Mouse (Mus musculus): ENCODE measurements at regions not wholly inside any gene's neighbourhood (a gene's known extent, or its start where the extent isn't known, plus 50 kb on each side); places are given as distances from the start of the nearest gene placed in this dataset.

DNA sequence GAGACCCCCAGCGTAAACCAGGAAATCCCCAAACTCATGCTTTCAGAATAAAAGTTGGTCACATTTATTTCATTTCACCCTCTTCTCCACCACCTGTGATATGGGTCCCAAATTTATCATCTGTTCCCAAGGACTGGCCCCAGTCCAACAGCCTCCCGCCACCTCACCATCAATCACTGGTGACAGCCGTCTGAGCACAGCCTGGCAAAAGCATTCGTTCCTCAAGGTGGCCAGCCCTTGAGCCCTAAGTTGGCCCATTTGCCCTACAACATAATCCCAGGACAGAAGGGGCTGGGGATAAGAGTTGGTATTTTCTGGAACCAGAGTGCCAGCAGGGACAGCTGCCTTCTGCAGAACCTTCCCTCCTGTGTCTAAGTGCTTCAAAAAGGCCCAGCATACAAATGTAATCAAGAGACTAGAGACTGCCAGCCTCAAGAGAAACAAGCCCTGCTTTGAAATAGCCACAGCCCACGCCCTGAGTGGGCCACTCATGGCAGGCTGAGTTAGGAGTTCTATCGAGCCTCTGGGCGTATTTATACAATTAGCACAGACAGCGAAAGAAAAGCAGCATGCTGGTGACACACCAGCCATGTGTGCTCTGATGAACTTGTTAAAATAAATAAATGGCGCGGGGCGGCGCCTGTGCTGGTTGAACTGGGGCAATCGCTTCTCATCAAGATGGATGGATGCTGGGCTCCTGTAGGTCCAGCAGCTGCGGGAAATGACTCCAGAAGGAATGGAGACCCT, 107.9 kb upstream of the Irx3 start:
- no peak for ATAC-seq (replicated peaks; ENCODE audit: low FRiP score, poor library complexity, severe bottlenecking)

DNA sequence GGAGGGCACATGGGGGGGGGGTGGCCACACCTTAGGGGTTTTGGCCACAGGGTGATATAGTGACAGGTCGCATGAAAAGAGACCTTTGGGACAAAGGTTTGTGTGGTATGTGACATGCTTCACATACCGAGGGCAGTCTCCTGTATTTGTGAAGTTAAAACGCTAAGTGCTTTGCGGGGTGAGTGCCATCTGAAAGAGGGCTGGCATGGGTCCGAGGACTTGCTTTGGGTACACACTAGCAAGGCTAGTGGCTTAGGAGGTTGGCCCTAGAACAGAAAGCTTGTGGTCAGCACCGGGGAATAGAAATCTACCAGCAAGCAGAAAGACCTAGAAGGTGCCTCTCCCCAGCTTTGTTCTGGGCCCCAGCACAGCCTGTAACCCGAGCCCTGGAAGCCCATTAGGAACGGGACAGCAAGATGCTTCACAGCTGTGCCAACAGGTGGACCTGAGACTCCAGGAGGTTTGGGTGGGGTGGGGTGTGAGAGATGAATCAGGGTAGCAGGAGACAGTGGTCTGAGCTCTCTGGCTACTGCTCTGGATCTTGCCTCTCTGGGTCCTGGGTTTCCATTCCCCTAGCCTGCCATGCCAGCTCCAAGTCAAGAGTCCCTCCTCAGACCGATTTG, 107.0 kb upstream of the Irx3 start:
- no peak for ATAC-seq (replicated peaks; ENCODE audit: low FRiP score, poor library complexity, severe bottlenecking)

DNA sequence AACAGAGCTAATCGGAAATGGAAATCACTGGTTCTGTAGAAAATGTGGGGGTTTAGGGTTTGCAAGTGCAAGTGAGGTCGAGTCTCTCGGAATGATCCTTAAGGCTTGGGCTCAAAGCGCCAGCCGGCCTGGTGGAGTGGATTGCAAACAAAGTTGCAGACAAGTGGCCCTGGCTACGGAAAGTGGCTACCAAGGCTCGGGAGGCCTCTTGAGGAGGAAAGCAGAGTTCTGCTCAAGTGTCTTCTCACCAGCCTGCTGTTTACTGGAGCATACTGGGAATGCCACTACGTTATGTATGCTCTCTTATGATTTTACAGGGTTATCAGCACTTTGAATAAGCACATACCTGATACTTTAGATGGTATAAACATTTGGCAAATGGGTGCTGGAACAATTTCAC, 105.3 kb upstream of the Irx3 start:
- ATAC-seq (replicated peaks; ENCODE audit: low FRiP score, poor library complexity, severe bottlenecking): no peak

DNA sequence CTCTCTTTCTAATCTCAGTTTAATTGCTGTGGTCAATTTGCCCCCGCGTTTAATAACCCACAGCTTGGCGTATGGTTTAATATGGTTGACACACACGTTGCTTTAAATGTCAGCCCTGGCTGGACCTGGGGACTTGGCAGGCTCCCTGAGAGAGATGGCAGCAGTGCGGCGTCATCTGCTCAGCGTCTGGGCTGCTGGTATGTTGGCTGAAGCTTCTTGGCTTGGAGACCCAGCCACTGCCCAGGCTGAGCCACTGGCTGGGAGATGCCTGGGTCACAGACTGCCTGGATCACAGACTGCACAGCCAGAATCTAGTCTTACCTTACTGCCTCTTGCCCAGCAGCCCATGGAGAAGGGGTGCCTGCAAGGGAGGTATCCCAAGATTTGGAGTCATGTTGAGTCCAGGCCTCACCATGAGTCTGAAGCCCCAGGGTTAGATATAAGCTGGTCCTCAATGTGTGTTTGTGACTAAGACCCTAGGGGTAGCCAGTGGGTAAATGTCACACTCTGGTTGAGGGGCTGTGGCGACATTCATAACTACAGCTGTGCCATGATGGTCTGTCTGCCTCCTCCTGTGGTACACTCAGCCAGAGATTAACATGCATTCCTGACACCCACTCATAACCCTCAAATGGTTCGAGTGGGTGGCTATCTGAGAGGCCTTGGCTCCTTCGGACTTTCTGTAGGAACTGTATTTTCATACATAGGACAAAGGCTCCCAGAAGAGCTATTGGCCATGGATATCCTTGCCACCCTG, 99.8 kb upstream of the Irx3 start:
- no peak for ATAC-seq (replicated peaks; ENCODE audit: low FRiP score, poor library complexity, severe bottlenecking)

DNA sequence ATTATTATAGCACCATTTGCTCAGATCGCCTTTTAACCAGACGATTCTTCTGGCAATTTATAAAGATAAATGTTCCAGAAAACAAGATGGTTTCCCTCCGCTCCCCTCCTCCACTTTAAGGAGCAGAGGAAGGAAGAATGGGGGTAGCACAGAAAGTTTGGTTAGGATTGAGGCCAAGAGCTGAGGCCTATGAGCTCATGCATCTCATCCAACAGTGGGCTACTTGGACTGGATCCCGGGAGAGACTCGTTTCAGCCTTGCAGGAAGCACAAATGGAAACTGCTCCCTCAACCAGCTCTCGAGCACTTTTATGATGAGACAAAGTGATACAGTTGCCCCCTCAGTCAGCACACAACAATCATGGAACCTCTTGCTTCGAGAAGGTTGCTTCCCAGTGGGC, 97.9 kb upstream of the Irx3 start:
- no peak for ATAC-seq (replicated peaks; ENCODE audit: low FRiP score, poor library complexity, severe bottlenecking)

DNA sequence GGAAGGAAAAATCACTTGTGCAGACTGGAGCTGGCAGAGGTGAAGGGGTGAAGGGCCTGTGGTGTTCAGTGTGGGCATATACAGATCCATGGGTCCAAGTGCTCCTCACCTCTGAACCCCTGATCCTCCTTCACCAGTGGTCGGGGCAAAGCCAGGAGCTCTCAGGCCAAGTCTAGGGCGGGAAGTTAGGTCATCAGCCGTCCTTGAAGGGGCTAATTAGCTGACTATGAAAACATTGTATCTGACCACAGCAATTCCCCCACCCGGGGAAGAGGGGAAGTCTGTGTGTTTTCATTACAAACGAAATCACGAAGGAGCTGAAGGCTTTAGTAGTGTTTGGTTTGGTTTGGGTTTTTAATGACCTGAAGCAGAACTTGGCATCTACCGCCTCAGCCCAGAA, 95.5 kb upstream of the Irx3 start:
- no peak for ATAC-seq (replicated peaks; ENCODE audit: low FRiP score, poor library complexity, severe bottlenecking)

DNA sequence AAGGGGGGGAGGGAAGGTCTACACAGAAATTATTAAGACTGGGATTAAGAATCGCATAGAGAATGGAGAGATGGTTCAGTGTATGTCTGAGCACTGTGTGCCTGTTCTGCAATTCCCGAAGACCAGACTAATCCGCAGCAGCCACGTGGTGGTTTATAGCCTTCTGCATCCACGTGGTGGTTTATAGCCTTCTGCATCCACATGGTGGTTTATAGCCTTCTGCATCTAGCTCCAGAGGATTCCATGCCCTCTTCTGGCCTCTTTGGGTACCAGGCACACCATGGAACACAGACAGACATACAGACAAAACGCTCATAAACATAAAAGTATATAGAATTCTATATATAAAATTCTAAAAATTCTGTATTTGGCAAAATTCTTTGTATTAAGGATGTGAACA, 94.1 kb upstream of the Irx3 start:
- no peak for ATAC-seq (replicated peaks; ENCODE audit: low FRiP score, poor library complexity, severe bottlenecking)

DNA sequence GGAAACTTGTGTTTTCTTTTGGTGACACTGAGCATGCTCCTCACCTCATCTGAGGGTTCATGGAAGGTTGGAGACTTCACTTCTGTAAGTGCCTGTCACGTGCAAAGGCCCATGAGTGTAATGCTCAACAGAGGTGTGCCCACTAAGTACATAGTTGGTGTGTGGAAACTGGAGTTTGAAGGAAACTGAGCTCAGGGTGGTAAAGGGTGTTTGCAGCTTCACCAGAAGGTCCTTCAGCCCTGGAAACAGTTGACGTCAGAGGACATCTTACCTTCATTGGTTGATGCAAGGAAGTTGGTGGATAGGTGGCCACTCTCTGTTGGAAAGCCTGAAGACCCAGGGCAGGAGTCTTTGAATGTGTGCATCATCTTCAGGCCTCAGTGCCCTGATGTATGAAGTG, 83.0 kb upstream of the Irx3 start:
- ATAC-seq (replicated peaks; ENCODE audit: low FRiP score, poor library complexity, severe bottlenecking): no peak

DNA sequence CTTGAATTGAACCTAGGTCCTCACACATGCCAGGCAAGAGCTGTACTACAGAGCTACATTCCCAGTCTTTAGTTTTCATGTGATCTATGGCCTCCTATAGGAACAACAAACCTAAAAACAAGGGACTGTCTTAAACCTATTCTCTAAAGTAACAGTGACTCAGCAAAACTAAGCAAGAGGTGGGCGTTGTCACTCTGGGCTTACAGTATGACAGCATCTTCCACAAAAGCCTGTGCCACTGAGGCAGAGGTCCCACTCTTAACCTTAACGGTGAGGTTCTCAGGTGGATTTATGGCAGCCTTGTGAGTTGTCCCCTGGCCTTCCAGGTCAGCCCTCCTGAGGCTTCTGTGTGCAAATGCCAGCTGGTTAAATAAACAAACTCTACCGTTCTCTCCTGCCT, 82.5 kb upstream of the Irx3 start:
- no peak for ATAC-seq (replicated peaks; ENCODE audit: low FRiP score, poor library complexity, severe bottlenecking)

DNA sequence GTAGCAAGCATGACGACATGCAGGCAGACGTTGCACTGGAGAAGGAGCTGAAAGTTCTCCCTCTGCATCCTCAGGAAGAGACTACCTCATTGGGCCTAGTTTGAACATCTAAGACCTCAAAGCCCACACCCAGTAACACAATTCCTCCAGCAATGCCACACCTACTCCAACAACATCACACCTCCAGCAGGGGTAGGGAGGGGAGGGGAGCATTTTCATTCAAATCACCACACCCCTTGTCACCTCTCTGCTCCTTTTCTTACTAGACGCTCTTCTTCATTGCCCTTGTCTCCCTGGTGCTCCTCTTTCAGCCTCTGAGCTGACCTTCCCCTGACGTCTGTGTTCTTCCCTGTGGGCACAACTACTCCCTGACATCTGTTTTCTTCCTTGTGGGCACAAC, 81.1 kb upstream of the Irx3 start:
- no peak for ATAC-seq (replicated peaks; ENCODE audit: low FRiP score, poor library complexity, severe bottlenecking)

DNA sequence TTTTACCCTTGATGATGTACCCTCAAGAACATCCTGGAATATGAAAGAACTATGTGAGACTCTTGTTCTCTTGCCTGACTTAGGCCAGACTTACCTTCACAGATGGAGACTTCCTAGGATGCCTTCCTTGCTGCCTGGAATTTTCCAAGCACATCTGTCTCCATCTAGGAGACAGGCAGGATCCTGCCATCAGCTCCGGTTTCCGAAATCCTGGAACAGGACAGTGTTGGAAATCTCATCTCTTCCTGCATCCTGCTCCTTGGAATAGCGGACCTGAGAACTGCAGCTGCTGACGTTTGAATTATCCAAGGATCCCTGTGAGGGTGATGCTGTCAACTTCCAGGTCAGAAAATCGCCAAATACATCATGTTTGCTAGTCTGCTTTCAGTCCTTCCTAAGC, 77.0 kb upstream of the Irx3 start:
- no peak for ATAC-seq (replicated peaks; ENCODE audit: low FRiP score, poor library complexity, severe bottlenecking)

DNA sequence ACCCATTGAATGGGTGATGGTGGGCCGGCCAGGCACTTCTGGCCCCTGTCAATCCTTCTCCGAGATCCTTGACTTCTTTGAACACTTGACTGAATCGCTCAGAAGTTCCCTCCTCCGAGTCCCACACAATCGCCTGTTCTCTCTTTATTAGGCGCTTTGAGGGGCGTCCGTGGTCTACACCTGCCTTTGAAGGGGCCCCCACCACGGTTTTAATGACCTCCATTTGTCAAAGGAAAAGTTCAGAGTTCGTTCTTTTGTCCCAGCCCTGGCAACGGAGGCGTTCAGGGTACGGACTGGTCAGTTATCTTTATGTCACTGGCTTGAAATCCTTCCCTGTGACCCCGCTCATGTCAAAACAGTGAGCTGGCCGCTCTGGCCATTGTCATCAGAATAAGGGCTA, 74.3 kb upstream of the Irx3 start:
- no peak for ATAC-seq (replicated peaks; ENCODE audit: low FRiP score, poor library complexity, severe bottlenecking)

DNA sequence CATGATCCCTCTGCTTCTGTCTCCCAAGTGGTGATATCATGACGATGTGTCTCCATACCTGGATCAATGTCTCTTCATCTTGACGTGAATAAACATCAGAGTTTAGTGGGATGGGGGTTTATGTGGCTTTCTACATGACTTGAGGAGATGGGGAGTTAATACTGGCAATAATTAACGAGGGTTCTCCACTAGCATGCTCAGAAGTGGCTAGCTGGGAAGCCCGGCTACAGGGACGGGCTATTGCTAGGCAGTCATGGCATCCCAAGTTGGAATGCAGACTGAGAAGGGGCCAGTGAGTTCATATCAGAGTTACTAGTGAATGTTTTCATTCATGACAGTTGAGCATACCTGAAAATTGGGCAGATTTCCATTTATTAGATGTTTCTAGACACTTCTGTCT, 71.4 kb upstream of the Irx3 start:
- no peak for ATAC-seq (replicated peaks; ENCODE audit: low FRiP score, poor library complexity, severe bottlenecking)

DNA sequence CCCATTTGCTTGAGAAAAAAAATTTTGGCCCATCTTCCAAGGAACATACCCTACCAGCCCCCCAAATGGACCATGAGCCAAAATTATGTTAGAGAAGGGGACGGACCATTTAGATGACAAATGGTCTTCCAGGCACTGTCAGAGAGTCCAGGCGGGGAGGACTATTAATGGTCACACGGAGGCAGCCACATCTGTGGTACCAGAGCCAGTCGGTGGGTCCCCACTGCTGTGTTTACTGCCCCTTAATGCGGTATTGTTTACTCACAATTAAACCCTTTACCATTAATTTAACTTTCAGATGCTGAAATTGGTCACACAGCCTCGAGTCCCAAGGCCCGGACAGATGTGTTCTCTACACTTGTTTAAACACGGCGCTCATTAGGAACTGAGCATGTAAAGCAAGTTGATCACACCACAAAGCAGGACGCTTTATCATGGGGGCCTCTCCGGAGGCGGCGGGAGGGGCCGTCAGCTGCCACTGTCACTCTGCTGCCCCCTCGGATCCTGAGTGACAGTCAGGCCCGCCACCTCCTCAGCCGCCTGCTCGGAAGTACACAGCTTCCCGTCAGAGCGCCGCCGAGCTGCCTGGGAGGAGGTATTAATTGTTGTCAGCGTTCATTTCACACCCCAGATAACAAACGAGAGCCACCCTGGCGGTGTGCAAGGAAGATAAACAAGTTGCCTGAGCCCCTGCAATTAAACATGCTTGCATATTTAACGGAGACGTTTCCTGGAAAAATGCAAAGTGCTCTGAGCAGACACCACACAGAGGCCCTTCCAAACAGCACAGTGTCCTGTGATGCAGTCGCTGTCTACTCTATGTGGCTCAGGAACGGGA, 70.6 kb upstream of the Irx3 start:
- no peak for ATAC-seq (replicated peaks; ENCODE audit: low FRiP score, poor library complexity, severe bottlenecking)

DNA sequence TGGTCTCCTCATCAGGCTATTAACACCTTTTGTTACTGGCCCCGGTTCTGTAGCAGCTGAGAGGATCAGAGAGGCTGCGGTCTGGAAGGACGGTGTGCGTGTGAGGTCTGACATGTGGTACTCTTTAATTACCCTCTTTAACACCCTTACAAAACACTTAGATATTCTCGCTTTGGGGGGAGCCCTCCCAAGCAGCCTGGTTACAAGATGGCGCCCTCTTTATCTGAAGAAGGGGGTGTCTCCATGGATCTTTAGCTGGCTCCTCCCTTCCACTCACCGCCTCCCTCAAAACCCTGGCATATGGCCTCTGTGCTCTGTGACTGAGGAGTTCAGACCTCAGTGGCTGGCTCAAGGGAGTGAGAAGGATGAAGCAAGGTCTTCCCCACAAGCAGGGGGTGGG, 65.2 kb upstream of the Irx3 start:
- ATAC-seq (replicated peaks; ENCODE audit: low FRiP score, poor library complexity, severe bottlenecking): no peak

DNA sequence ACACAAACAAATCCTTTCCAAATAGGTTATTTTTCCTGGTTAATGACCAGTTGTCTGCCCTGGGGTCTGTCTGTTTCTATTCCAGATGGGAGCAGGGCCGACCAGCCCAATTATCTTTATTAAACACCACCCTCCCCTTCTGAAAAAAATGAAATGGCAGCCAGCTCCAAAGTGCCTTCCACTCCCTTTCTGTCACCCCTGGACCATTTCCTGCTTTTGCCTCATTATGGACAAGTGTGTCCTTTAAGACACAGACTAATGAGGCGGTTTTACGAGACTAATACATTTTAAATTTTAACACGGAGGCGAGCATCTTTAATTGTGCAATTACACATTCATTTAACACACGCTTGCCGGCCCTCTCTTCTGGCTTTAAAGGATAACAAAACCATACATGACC, 64.2 kb upstream of the Irx3 start:
- no peak for ATAC-seq (replicated peaks; ENCODE audit: low FRiP score, poor library complexity, severe bottlenecking)

DNA sequence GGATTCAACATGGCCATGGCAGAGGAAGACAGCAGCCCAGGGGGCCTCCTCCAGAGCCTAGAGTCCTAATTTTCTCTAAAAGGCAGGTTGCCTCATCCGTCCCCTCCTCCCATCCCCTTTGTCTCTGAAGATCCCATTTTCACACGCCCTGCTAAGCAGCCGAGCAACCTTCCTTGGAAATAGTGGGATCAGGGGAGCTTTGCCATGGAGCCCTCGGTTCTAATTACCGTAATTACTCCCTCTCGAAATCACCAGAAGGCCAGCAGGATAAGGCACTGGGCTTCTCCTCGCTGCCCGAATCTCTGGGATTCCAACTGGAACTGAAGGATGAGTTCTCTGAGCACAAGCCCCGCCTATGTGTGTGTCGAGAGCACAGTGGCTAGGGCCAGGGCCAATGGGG, 63.5 kb upstream of the Irx3 start:
- no peak for ATAC-seq (replicated peaks; ENCODE audit: low FRiP score, poor library complexity, severe bottlenecking)

DNA sequence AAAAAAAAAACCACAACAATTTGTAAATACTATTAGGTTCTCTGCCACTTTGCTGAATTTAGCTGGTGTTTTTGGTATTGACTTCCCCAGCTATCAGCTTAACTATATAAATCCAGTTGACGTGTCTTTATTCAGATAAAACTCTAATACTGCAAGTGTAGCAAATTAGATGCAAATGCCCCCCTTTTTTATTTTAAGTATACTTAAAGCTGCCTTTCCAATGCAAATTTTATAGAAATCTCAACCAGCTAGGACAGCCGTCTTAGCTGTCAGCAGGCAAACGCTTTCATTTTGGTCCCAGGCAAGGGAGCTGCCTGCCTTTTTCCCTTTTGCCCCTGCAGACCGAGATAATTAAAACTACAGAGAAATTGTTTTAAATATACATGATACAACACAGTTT, 61.6 kb upstream of the Irx3 start:
- no peak for ATAC-seq (replicated peaks; ENCODE audit: low FRiP score, poor library complexity, severe bottlenecking)

DNA sequence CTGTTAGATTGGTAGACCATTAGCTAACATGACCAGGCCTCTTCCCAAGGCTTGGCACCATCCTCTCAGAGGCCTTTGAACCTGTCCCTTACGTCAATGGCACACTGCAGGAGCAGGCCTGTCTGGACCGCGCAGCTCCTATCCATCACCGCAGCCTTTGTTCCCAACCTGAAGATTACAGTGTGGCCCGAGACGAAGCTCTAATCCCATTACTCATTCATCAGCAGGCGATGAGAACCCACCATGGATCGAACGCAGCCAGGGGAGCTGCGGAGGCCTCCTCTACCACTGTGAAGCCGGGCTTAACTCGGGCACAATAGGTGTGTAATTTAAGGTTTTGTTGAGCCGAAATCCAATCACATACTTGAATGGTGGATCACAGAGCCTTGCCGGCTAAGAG, 54.0 kb upstream of the Irx3 start:
- no peak for ATAC-seq (replicated peaks; ENCODE audit: low FRiP score, poor library complexity, severe bottlenecking)

DNA sequence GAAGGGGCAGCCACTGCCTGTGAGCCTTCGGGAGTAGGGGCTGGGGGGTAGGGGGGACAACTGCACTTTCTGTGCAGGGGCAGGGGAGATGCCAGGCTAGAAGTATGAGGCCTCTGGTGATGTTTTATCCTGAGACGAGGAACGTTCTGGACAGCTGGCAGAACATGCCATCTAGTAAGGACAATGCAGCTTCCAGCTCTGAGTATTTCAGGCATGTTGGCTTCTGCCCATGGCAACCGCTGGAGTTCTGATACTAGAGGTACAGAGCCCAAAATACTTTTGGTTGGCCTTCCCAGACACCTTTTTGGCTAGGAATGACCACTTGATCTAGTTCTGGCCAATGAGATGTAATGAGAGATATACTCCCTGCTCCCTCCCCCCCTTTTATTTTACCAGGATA, 52.5 kb upstream of the Irx3 start:
- ATAC-seq (replicated peaks; ENCODE audit: low FRiP score, poor library complexity, severe bottlenecking): no peak

DNA sequence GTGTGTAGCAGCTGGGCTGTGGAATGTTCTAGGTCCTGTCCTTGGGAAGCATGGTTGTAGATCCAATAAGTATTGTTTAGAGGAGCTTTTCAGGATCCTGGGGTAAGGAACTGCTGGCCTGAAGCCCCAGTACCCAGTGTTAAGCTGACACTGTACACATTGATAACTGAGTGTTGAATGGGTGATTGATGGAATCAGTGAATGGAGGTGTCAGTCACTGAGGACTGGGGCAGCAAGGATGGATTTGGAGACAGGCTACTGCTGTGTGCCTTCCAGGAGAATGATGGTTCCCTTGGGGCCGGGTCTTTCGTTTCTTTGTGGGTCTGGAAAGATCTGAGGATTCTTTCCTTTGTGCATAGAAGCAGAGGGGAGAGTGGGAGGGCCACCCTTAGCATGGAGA, 51.9 kb upstream of the Irx3 start:
- no peak for ATAC-seq (replicated peaks; ENCODE audit: low FRiP score, poor library complexity, severe bottlenecking)
